Mouse (Mus musculus) kidney, postnatal 14 days (tissue): Measurements from ENCODE around the gene Ccnd2.
A peak's percentile ranks its signal among the peaks of the same experiment; 100 is the strongest.

Experiments
- DNase-seq: peaks from one replicate; pipeline ENCODE4 v3.0.0; 2022; ENCODE audit warnings: mixed read lengths

Ccnd2 gene

DNA sequence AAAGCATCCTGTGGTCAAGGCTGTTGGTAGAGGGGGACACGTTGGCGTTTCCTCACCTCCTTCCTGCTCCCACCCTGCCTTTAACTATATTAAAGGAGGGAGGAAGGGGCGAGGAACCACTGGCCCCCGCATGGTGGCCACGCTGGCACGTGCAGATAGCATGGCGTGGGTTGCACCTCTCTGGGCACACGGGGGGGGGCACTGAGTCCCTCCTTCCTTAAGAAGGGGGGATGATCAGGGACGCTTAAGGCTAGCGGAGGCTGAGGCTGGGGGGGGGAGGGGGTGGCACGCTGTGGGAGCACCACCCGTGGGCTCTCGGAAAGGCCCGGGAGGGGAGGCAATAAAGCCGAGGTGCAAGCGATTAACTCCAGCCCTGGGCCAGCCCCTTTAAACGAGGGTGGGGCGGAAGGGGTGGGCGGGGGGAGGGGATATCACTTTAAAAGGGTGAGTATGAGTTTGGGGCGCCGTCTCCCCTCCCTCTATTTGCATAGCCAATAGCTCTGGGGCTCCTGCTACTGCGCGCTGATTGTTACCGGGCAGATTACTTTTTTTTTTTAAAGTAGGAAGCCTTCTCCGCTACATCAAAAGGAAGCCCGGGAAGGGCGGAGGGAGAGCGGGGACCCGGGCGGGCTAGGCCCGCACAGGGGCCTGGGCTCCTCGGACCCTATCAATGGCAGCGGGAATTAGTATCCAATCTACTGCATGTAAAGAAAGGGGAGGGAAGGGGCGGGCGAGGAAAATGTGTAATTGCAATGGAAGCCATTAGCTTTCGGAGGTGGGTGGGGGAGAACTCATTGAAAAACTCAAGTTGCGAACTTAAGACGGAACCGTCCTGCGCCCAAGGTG lies at the start of gene Ccnd2:
Gene Ccnd2, minus strand, starts transcription at position 88 of the 846 bp plus-strand sequence.
- peak; percentile 86 for DNase-seq

DNA sequence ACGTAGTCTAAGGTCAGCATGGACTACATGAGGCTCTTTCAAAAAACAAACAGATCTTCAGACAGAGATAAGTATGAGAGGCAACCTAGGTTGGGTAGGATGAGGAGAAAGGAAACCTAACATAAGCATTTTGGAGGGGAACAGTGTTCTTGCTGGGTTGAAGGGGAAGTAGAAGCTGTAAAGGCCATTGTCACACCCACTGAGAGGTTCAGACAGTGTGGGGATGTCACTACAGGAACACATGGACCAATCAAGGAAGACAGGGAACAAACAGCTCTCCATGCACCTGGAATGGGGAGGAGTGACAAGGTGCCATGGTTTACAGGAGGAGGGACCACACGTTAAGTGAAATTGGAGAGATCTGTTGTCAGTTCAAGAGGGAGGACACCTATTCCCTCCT lies 45.0 kb upstream of the Ccnd2 start:
- no peak for DNase-seq

- DNase-seq: no peak
Observed at GRCm38 (mm10) chr6:127181296-127181695, 29.3 kb upstream of the Ccnd2 start.

GRCm38 (mm10) chr6:127179056-127179759 lies 27.2 kb upstream of the Ccnd2 start:
- no peak for DNase-seq

- no peak for DNase-seq
Observed at GRCm38 (mm10) chr6:127177962-127178361, 26.0 kb upstream of the Ccnd2 start.

DNA sequence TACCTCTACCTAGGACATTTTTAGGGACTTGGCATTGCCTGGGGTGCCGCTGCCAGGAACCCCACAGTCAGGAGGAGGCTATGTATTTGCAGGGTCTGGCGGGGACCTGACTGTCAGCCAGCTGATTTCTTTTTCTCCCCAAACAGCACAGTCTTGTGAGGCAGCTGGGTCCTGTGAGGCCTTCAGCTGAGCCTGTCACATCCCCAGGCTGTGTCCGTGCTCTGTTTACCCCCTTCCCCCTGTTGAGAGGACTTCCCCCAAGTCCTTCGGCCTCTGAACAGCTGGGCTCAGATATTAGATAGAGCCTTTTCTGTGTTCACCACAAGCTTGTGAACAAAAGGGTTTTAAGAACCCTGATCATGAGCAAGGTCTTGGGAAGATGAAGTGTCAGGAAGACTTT lies 25.4 kb upstream of the Ccnd2 start:
- DNase-seq: no peak

- no peak for DNase-seq
Observed at GRCm38 (mm10) chr6:127172461-127172860, 20.5 kb upstream of the Ccnd2 start.

DNA sequence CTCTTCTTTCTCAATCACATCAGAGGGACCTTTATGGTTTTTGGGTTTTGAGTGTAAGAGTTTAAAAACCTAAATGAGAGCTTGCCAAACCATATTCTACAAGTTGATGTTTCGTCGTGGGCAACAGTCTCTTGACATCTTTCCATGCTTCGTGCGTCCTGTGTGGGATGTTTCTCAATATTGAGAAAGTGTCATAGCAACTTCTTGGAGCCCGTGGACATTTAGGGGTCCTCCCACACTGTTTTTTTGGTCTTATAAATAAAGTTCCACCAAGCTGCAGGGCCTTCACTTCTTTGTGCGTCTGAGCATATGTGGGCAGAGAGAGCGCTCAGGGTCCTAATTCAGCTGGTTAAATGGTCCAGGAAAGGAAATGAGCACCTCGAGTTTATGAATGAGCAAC lies 18.7 kb upstream of the Ccnd2 start:
- DNase-seq: no peak

DNA sequence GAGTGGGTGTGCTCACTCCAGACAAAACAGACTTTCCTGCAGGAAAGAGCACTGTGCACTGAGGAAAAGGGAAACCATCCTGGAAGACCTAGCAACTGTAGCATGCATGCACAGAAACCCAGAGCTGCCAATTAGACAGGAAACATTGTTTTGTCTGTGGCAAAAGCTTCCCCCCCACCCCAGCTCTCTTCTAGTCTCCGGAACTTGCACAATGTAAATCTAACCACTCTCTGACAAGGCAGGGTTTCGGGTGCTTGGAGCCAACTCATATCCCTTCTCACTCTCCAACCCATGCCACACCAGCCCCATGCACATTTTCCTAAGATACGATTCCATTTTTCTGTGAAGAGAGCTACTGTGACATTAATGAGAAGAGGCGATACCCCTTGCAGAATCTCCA lies 13.7 kb upstream of the Ccnd2 start:
- DNase-seq: peak; percentile 21

- peak; percentile 45 for DNase-seq
Observed at GRCm38 (mm10) chr6:127162842-127163241, 10.8 kb upstream of the Ccnd2 start.

- DNase-seq: no peak
Observed at GRCm38 (mm10) chr6:127157321-127157720, 5.3 kb upstream of the Ccnd2 start.

DNA sequence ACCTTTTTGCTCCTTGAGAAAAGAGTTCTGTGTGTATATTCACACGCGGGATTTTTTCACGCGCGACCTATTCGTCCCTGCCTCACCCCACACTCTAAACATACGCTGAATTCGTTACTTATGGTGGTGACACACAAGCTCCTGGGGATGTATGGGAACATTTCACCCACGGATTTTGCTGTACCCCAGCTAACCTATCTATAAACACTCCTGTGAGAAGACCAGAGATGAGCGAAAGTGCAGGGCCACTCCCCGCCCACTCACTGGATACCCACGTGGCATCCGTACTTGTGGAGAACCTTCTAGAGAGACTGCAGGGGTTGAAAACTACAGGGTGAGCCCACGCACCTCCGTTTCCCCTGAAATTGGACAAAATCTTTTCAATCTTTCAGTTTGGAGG lies 3.5 kb upstream of the Ccnd2 start:
- peak; percentile 27 for DNase-seq

DNA sequence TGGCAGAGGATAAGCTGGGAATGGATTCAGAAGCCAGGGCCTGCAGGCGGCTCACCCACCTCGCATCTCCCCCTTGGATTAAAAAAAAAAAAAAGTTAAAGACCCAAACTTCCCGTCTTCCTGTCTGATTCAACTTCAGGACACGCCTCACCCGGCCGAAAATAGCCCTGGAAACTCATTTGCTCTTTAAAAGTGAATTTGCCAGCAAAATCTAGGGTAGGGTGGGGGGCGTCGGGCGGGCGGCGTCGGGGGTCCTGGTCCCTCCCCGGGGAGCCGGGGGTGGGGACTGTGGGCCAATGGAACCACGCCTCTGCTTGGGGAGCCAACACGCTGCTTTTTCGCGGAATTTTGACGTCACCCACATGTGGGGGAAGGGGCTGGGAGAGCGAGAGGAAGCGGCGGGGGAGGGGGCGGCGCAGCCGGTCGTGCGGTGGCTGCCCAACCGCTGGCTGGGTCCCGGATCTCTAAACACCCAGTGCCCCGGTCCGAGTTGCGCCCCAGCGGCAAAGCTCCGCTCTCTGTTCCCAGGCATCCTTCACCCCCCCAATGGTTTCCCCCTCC lies 2.8 kb upstream of the Ccnd2 start:
- DNase-seq: peak; percentile 91

GRCm38 (mm10) chr6:127153972-127154707 lies 2.1 kb upstream of the Ccnd2 start:
- peak; percentile 11 for DNase-seq

DNA sequence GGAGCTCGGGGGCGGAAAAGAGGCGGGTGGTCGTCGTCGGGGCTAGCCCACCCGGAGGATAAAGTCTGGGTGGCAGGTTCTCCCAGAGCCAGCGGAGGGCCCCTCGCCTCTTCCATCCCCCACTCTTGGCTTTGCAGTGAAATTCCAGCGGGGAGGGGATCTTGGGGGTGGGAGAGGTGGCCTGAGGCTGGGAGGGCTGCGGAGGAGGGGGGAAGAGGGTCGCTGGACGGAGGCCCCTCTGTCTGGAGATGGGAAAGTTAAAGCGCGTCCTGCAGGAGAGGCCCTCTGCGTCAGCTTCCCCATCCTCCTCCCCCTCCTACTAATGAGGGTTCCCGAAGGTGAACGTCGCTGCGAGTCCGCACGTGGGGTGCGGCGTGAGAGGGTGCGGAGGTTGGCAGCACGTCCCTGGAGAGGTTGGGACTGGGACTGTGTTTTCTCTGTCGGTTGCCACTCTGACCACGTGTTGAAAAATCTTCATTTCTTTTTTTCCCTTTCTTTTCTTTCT lies 1.4 kb upstream of the Ccnd2 start:
- DNase-seq: peak; percentile 27

DNA sequence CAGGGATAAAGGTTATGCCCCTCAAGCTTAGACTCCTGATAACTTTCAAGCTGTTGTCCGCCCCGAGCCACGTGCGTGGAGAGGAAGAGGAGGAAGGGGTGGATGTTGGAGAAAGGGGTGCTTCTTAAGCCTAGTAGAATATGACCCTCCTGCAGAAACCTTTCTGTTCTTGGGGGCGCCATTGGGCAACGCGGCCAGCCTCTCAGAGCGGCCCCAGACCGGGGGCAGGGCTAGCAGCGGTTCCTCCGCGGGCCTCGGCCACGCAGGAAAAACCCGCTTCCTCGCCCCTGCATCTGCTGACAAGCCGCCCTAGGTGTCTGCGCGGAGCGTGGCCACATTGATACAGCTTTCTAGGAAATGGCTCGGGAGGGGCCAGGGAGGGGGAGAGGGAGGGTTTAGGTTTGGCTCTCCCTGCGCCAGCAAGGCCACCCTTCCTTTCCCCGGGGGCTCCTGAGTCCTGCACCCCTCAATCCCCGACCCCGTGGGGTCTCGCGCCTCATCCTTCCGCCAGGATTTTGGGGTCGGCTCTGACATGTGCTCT lies 358 bp downstream of the Ccnd2 start:
- peak; percentile 59 for DNase-seq

DNA sequence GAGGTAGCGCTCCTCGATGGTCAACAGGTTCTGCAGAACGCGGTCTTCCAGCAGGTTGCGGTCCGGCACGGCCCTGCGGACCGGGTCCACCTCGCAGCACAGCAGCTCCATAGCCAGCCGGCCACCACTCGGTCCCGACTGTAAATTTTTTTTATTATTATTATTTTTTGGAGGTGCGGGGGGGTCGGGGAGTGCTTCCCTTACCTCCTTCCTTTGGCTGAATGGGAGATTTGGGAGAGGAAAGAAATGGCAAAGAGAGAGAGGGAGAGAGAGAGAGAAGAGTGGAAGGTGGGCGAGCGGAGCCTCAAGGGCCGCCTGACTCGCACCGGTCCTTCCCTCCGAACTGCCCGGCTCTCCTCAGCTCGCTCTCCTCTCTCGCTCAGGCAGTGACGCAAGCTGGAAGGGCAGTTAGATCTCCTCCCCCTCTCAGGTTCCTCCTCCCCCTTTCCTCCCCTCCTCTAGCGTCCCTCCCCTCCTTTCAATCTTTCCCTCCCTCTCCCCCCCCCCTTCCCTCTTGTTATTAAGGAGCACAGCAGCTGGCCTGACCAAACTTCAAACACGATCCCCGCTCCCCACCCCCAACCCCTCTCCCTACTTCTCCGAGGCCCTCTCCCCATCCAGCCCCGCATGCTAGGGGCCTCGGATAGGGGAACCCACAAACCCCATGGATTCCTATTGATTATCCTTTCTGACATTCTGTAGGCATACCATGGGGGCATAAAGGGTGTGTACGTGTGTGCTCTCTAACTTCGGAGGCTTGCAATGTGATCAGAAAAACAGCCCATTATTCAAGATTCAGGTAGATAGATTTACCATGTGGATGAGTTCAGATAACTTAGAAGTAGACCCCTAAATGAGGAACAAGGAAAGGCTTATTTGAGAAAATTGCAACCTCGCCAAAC lies 1.1 kb downstream of the Ccnd2 start:
- DNase-seq: peak; percentile 83

- peak; percentile 31 for DNase-seq
Observed at GRCm38 (mm10) chr6:127149944-127150662, 1.9 kb downstream of the Ccnd2 start.

- DNase-seq: peak; percentile 17
Observed at GRCm38 (mm10) chr6:127149303-127149943, 2.6 kb downstream of the Ccnd2 start.
